In genomic region chr10:84585294-84585650, GRCm38 (mm10) we compare ENCODE assay signal across 15 mouse cellular contexts.
"Had no signal": no experiment of that assay in that cellular context is flagged by ENCODE, and none has a peak within 500 bp of the region (broad histone marks: within the 10 kb centered on the region; RNA-seq: fewer than 3 reads in every experiment).

No protein-coding gene starts in this region.

- ATAC-seq: midbrain, embryonic 15.5 days had no signal

- H3K4me1 ChIP-seq: midbrain, embryonic 15.5 days; neural tube, embryonic 13.5 days; stomach, embryonic 15.5 days had no signal

- H3K27me3 ChIP-seq: limb, embryonic 15.5 days; liver, embryonic 13.5 days; midbrain, embryonic 15.5 days; neural tube, embryonic 13.5 days; stomach, embryonic 15.5 days had no signal

- H3K4me2 ChIP-seq: limb, embryonic 15.5 days; liver, embryonic 13.5 days; midbrain, embryonic 11.5 days; midbrain, embryonic 15.5 days; neural tube, embryonic 13.5 days; stomach, embryonic 15.5 days had no signal

- DNase-seq: kidney, adult 9 months; kidney, postnatal 36 days; layer of hippocampus, adult 9-11 months; layer of hippocampus, postnatal 36 days; liver, embryonic 13.5 days; lung, adult 18-20 months; lung, postnatal 36 days; spleen, adult 18-20 months had no signal

- H3K36me3 ChIP-seq: limb, embryonic 15.5 days; midbrain, embryonic 15.5 days; stomach, embryonic 15.5 days had no signal

- H3K9me3 ChIP-seq: limb, embryonic 15.5 days; liver, embryonic 13.5 days; megakaryocyte, embryonic 14.5 days; midbrain, embryonic 15.5 days; neural tube, embryonic 13.5 days; stomach, embryonic 15.5 days had no signal

- H3K27ac ChIP-seq: kidney, postnatal 0 days; limb, embryonic 15.5 days; liver, embryonic 13.5 days; midbrain, embryonic 15.5 days; neural tube, embryonic 13.5 days; stomach, embryonic 15.5 days had no signal

- H3K4me3 ChIP-seq: limb, embryonic 15.5 days; liver, embryonic 13.5 days; megakaryocyte, embryonic 14.5 days; midbrain, embryonic 15.5 days; neural tube, embryonic 13.5 days; stomach, embryonic 15.5 days had no signal

- H3K9ac ChIP-seq: limb, embryonic 15.5 days; liver, embryonic 13.5 days; midbrain, embryonic 15.5 days; neural tube, embryonic 13.5 days; stomach, embryonic 15.5 days had no signal
